Mouse (Mus musculus) midbrain, embryonic 12.5 days (tissue): ENCODE data around the gene Drc1. TPM values are rescaled to one million over a fixed set of nuclear protein-coding genes. Genes with fewer than 3 reads are reported as not detected.
A peak's percentile ranks its signal among the peaks of the same experiment; 100 is the strongest.

Experiments used
- ATAC-seq: fragments of 200-750 bp; cut with Nextera tagmentation; 2 replicates; pipeline ENCODE4 v1.8.0; 2017; ENCODE audit warnings: low read depth, moderate TSS enrichment, moderate library complexity; ENCODE audit not compliant: low FRiP score
- H3K27ac ChIP-seq: fragments of 300-500 bp; sonication (generic); replicated peaks from 2 replicates; pipeline ENCODE4 v1.5.1; 2016; ENCODE audit warnings: mild to moderate bottlenecking
- H3K27me3 ChIP-seq: fragments of 300-500 bp; sonication (generic); 2 replicates; pipeline ENCODE4 v1.6.1; 2016; ENCODE audit warnings: mild to moderate bottlenecking
- H3K36me3 ChIP-seq: fragments of 300-500 bp; sonication (generic); 2 replicates; pipeline ENCODE4 v1.6.1; 2016
- H3K4me1 ChIP-seq: fragments of 300-500 bp; sonication (generic); 2 replicates; pipeline ENCODE4 v1.6.1; 2016
- H3K4me2 ChIP-seq: fragments of 300-500 bp; sonication (generic); replicated peaks from 2 replicates; pipeline ENCODE4 v1.6.1; 2016; ENCODE audit warnings: mild to moderate bottlenecking, moderate library complexity
- H3K4me3 ChIP-seq: fragments of 300-500 bp; sonication (generic); 2 replicates; pipeline ENCODE4 v1.5.1; 2016; ENCODE audit warnings: mild to moderate bottlenecking
- H3K9ac ChIP-seq: fragments of 300-500 bp; sonication (generic); replicated peaks from 2 replicates; pipeline ENCODE4 v1.6.1; 2016; ENCODE audit warnings: mild to moderate bottlenecking, moderate library complexity
- H3K9me3 ChIP-seq: fragments of 300-500 bp; sonication (generic); 2 replicates; pipeline ENCODE4 v1.6.1; 2016; ENCODE audit warnings: mild to moderate bottlenecking
- WGBS: fragments of 180-500 bp; shearing (Covaris S2); methylation state at CpG from one replicate; pipeline ENCODE4 v1.1.7; 2016; 5-methylcytosine and 5-hydroxymethylcytosine counted together
- polyA plus RNA-seq: library from polyadenylated mRNA; unstranded; fragments of >200 nt; fragmentation: Nextera tagmentation; extraction: Ambion mirVana; gene quantifications from 2 replicates; pipeline ENCODE4 v1.2.1, GENCODE M21; 2016

Drc1 gene
- polyA plus RNA-seq, 1 experiment from 2014 or later = 0.84 TPM

DNA sequence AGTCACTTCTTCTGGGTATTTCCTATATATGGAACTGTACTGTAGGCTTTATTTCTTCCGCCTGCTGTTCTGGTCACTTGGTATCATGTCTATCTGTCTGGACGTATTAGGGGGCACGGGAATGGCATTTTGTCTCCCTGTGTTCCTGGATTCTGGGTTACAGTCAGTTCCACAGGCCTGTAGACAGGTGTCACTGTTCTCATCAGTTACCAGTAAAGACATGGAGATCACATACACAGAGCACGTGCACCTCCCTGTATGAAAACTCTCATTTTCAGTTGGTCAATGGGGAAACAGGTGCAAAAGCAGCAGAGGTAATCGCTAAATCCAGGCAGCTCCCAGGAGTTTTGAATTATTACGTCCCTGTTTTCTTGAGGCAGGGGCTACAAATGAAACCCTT, 106.5 kb downstream of the Drc1 start:
- 81% methylated on average over 6 of the region's 6 CpGs for WGBS
- Histone ChIP-seq H3K9ac (no peak overlapping the region), H3K4me2 (no peak overlapping the region), H3K36me3 (no peaks in the 10 kb centered on the region), H3K4me3 (no peak overlapping the region), H3K27me3 (no peaks in the 10 kb centered on the region; the same call in 1 of the 2 replicates), H3K9me3 (no peaks in the 10 kb centered on the region), H3K27ac (no peak overlapping the region), H3K4me1 (no peaks in the 10 kb centered on the region)
- no peak for ATAC-seq

- Histone ChIP-seq H3K27me3 (no peaks in the 10 kb centered on the region; the same call in 1 of the 2 replicates), H3K9me3 (no peaks in the 10 kb centered on the region), H3K27ac (no peak overlapping the region), H3K9ac (no peak overlapping the region), H3K4me2 (no peak overlapping the region), H3K4me1 (no peaks in the 10 kb centered on the region), H3K36me3 (no peaks in the 10 kb centered on the region), H3K4me3 (no peak overlapping the region)
- 86% methylated on average over 5 of the region's 5 CpGs for WGBS
- no peak for ATAC-seq
Observed at GRCm38 (mm10) chr5:30389836-30390235, 108.6 kb downstream of the Drc1 start.

DNA sequence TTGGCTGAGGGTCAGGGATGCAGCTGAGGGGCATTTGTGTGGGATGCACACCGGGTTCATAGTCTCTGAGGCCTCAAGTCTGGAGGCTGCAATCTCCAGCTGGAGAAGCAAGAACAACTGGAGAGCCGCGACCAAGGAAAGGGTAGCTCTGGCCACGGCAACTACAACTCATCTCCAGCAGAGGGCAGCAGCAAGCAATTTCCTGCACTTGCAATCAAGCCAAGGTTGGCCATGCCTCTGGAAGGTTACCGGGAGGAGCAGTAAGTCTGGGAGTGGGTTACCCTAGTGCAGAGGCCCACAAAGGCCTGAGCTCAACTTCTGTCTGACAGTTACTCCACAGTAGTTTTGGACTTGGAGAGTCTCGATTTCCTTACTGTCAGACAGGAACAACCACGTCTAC, 110.3 kb downstream of the Drc1 start:
- ATAC-seq = no peak
- no peak overlapping the region for H3K4me2 ChIP-seq
- H3K9me3 ChIP-seq = no peaks in the 10 kb centered on the region
- no peaks in the 10 kb centered on the region for H3K36me3 ChIP-seq
- H3K27me3 ChIP-seq = no peaks in the 10 kb centered on the region; the same call in 1 of the 2 replicates
- 23% methylated on average over 7 of the region's 7 CpGs for WGBS
- H3K4me1 ChIP-seq = no peaks in the 10 kb centered on the region
- H3K4me3 ChIP-seq = no peak overlapping the region
- H3K9ac ChIP-seq = no peak overlapping the region
- H3K27ac ChIP-seq = no peak overlapping the region

GRCm38 (mm10) chr5:30400521-30400920, 119.3 kb downstream of the Drc1 start:
- H3K9me3 ChIP-seq = no peaks in the 10 kb centered on the region
- no peaks in the 10 kb centered on the region for H3K36me3 ChIP-seq
- H3K4me3 ChIP-seq = no peak overlapping the region
- H3K27me3 ChIP-seq = peaks cover 5% of the 10 kb centered on the region; the same call in 1 of the 2 replicates
- ATAC-seq = no peak
- H3K4me1 ChIP-seq = peaks cover 10% of the 10 kb centered on the region
- H3K27ac ChIP-seq = no peak overlapping the region
- no peak overlapping the region for H3K9ac ChIP-seq
- H3K4me2 ChIP-seq = no peak overlapping the region
- 86% methylated on average over 5 of the region's 5 CpGs for WGBS

DNA sequence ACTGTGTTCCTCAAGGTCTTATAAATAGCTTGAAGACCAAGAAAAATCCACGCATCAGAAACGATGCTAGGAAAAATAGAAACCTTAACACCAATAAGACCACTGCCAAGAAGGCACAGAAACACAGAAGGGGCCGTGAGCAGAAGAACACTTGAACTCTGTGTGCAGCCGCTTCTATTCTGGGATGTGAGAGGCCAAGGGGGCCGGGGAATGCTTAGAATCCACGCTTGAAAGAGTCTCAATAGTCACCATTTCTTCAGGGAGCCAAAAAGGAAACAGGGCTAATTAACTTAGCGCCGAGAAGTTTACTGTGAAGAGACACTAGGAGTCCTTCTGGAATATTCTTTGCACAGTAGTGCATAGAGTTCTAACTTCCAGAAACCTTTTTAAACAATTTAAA, 120.0 kb downstream of the Drc1 start:
- Histone ChIP-seq H3K9ac (no peak overlapping the region), H3K4me3 (no peak overlapping the region), H3K36me3 (no peaks in the 10 kb centered on the region), H3K4me1 (peaks cover 10% of the 10 kb centered on the region), H3K9me3 (no peaks in the 10 kb centered on the region), H3K27ac (no peak overlapping the region), H3K27me3 (peaks cover 5% of the 10 kb centered on the region; the same call in 1 of the 2 replicates), H3K4me2 (no peak overlapping the region)
- no peak for ATAC-seq
- WGBS = 15% methylated on average over 8 of the region's 8 CpGs

DNA sequence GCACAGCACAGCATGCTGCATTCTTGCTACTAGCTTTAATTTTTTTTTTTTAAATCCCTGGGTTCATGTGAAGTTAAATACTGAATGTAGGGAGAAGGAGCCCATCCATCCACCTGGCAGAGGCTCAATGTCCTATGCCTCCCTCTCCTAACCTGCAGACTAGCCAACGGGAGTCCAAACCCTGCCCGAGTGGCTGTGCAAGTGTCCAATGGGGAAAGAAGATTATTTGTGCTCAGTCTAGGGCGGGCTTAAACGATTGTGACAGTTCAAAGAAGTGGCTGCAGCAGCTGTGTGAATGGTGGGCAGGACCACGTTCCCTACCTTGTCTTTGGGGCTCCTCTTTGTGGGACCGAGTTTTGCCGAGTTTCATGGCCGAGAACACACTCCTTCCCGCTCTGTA, 125.7 kb downstream of the Drc1 start:
- 2% methylated on average over 9 of the region's 9 CpGs for WGBS
- Histone ChIP-seq H3K4me2 (peak overlapping the region; percentile 39), H3K9me3 (no peaks in the 10 kb centered on the region), H3K27me3 (peaks cover 9% of the 10 kb centered on the region; the same call in 1 of the 2 replicates), H3K9ac (no peak overlapping the region), H3K4me1 (peaks cover 15% of the 10 kb centered on the region), H3K36me3 (no peaks in the 10 kb centered on the region), H3K27ac (no peak overlapping the region), H3K4me3 (0 out of 2 replicates have a peak overlapping the region, but pooled peaks have one; percentile 4)
- ATAC-seq = peak; percentile 73

DNA sequence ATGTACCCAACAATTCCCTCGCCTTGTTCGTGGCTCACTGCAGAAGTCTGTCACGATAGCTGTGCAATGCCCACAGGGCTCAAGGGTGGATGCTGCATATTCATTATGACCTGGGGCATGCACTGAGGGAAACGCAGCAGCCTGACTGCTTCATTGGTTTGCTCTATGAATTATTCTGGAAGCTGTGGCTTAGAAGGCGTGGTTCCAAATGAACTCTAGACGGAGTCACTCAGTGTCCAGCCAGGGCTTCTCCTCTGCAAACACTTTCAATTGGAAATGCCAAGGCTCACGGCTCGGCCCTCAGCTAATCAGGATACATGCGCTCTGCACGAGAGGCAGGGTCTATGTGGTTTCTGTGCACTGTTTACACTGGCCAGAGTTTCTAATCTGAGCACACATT, 130.3 kb downstream of the Drc1 start:
- Histone ChIP-seq H3K4me2 (no peak overlapping the region), H3K9me3 (no peaks in the 10 kb centered on the region), H3K4me3 (no peak overlapping the region), H3K27ac (no peak overlapping the region), H3K36me3 (no peaks in the 10 kb centered on the region), H3K4me1 (peaks cover 17% of the 10 kb centered on the region), H3K27me3 (peaks cover 15% of the 10 kb centered on the region; the same call in 1 of the 2 replicates), H3K9ac (no peak overlapping the region)
- 54% methylated on average over 10 of the region's 10 CpGs for WGBS
- ATAC-seq = no peak

DNA sequence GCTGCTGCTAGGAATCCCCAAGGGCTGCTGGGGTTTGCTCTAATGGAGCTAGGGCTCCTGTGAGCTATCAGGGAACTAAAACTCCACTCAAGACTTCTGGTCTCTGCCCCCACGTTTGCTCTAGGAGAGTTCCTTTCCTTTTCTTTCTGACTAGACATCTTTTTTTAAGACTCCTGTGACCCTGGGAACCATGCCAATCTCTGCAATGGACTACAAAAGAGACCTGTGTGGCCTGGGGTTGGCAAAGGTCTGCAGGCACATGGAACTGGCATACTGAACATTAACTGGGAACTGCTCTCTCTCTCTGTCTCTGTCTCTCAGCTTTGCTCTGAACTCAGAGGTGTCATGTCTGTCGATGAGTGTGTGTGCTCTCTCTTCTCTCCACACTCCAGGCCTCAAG, 134.2 kb downstream of the Drc1 start:
- H3K9ac ChIP-seq = no peak overlapping the region
- no peak overlapping the region for H3K4me2 ChIP-seq
- H3K4me1 ChIP-seq = peaks cover 13% of the 10 kb centered on the region
- H3K9me3 ChIP-seq = no peaks in the 10 kb centered on the region
- WGBS = 71% methylated on average over 2 of the region's 2 CpGs
- no peak for ATAC-seq
- no peak overlapping the region for H3K27ac ChIP-seq
- H3K4me3 ChIP-seq = no peak overlapping the region
- peaks cover 5% of the 10 kb centered on the region; the same call in 1 of the 2 replicates for H3K27me3 ChIP-seq
- no peaks in the 10 kb centered on the region for H3K36me3 ChIP-seq

- Histone ChIP-seq H3K36me3 (no peaks in the 10 kb centered on the region), H3K9ac (no peak overlapping the region), H3K4me3 (no peak overlapping the region), H3K4me1 (peaks cover 13% of the 10 kb centered on the region), H3K9me3 (no peaks in the 10 kb centered on the region), H3K27ac (no peak overlapping the region), H3K4me2 (no peak overlapping the region), H3K27me3 (peaks cover 5% of the 10 kb centered on the region; the same call in 1 of the 2 replicates)
- ATAC-seq = no peak
- 59% methylated on average over 4 of the region's 4 CpGs for WGBS
Observed at GRCm38 (mm10) chr5:30415876-30416275, 134.7 kb downstream of the Drc1 start.

Other genes starting within 250 kb of the Drc1 start
- gene Tyms, start 207.8 kb upstream of the Drc1 start, polyA plus RNA-seq = 182 and 188 TPM in 2 replicates
- gene Garem2, start 176.2 kb upstream of the Drc1 start, polyA plus RNA-seq = 24.9 and 26.9 TPM in 2 replicates
- gene 3110082J24Rik, start 175.3 kb upstream of the Drc1 start, polyA plus RNA-seq = 7.2 and 7.6 TPM in 2 replicates
- 96.0 and 101 TPM in 2 replicates for gene Hadha, start 126.2 kb upstream of the Drc1 start, polyA plus RNA-seq
- gene Hadhb, start 126.1 kb upstream of the Drc1 start, polyA plus RNA-seq = 78.9 and 81.3 TPM in 2 replicates
- gene Adgrf3, start 75.7 kb upstream of the Drc1 start, polyA plus RNA-seq = not detected in 2 replicates
- 23.0 and 23.3 TPM in 2 replicates for gene Selenoi, start 48.8 kb upstream of the Drc1 start, polyA plus RNA-seq
- 0.42 and 0.73 TPM in 2 replicates for gene Otof, start 180.5 kb downstream of the Drc1 start, polyA plus RNA-seq
- not detected in 2 replicates for gene 1700001C02Rik, start 184.7 kb downstream of the Drc1 start, polyA plus RNA-seq